Mouse (Mus musculus) forebrain, embryonic 16.5 days (tissue): ENCODE data around the gene Ppp1r37. TPM values are rescaled to one million over a fixed set of nuclear protein-coding genes. Genes with fewer than 3 reads are reported as not detected.
"Not testable (repeated sequence)": the region's sequence is repeated elsewhere in the genome, so short reads cannot be mapped to it uniquely, and the experiment has no call there.

ENCODE experiments used
- ATAC-seq: fragments of 200-750 bp; cut with Nextera tagmentation; 2 replicates; pipeline ENCODE4 v1.8.0; 2017; ENCODE audit warnings: mild to moderate bottlenecking, moderate library complexity
- H3K27ac ChIP-seq: fragments of 300-500 bp; sonication (generic); 2 replicates; pipeline ENCODE4 v1.5.1; 2014; ENCODE audit warnings: low read length, control low read depth
- H3K27me3 ChIP-seq: fragments of 300-500 bp; sonication (generic); replicated peaks from 2 replicates; pipeline ENCODE4 v1.6.1; 2014; ENCODE audit warnings: low read length; ENCODE audit not compliant: control insufficient read depth, insufficient read depth
- H3K36me3 ChIP-seq: fragments of 300-500 bp; sonication (generic); 2 replicates; pipeline ENCODE4 v1.6.1; 2014; ENCODE audit not compliant: control insufficient read depth, insufficient read depth
- H3K4me1 ChIP-seq: fragments of 300-500 bp; sonication (generic); replicated peaks from 2 replicates; pipeline ENCODE4 v1.6.1; 2014; ENCODE audit warnings: low read length; ENCODE audit not compliant: control insufficient read depth, insufficient read depth
- H3K4me2 ChIP-seq: fragments of 300-500 bp; sonication (generic); 2 replicates; pipeline ENCODE4 v1.6.1; 2014; ENCODE audit warnings: mild to moderate bottlenecking, low read length, control low read depth
- H3K4me3 ChIP-seq: fragments of 300-500 bp; sonication (generic); replicated peaks from 2 replicates; pipeline ENCODE4 v1.5.1; 2014; ENCODE audit warnings: mild to moderate bottlenecking, low read length, control low read depth
- H3K9ac ChIP-seq: fragments of 300-500 bp; sonication (generic); replicated peaks from 2 replicates; pipeline ENCODE4 v1.6.1; 2014; ENCODE audit warnings: low read depth, low read length, control low read depth
- H3K9me3 ChIP-seq: fragments of 300-500 bp; sonication (generic); 2 replicates; pipeline ENCODE4 v1.6.1; 2016; ENCODE audit warnings: low read length; ENCODE audit not compliant: control insufficient read depth
- WGBS: fragments of 180-500 bp; shearing (Covaris S2); extraction: QIAGEN DNeasy Blood & Tissue Kit; methylation state at CpG from one replicate; pipeline ENCODE4 v1.1.7; 2014; 5-methylcytosine and 5-hydroxymethylcytosine counted together
- polyA plus RNA-seq: library from polyadenylated mRNA; unstranded; fragments of >200 nt; fragmentation: Nextera tagmentation; extraction: Ambion mirVana; gene quantifications from 2 replicates; pipeline ENCODE4 v1.2.1, GENCODE M21; 2015

The Ppp1r37 gene
- polyA plus RNA-seq, 1 experiment from 2014 or later = 38.8 TPM

- H3K36me3 ChIP-seq = no peaks in the 10 kb centered on the region; the same call in 1 of the 2 replicates
- no peak overlapping the region for H3K4me3 ChIP-seq
- no peak overlapping the region for H3K27ac ChIP-seq
- H3K9me3 ChIP-seq = no peaks in the 10 kb centered on the region
- H3K4me2 ChIP-seq = no peak overlapping the region
- 51% methylated on average over 2 of the region's 2 CpGs for WGBS
- no peak for ATAC-seq
- H3K4me1 ChIP-seq = peaks cover 23% of the 10 kb centered on the region
- no peak overlapping the region for H3K9ac ChIP-seq
- peaks cover 45% of the 10 kb centered on the region for H3K27me3 ChIP-seq
Measured at GRCm38 (mm10) chr7:19525105-19525481, 37.8 kb downstream of the Ppp1r37 start.

GRCm38 (mm10) chr7:19524420-19525104 is 38.3 kb downstream of the Ppp1r37 start:
- peak; percentile 39 for ATAC-seq
- H3K9ac ChIP-seq = peak overlapping the region; percentile 61
- H3K27ac ChIP-seq = no peak overlapping the region
- no peaks in the 10 kb centered on the region; the same call in 1 of the 2 replicates for H3K36me3 ChIP-seq
- 11% methylated on average over 24 of the region's 24 CpGs for WGBS
- no peaks in the 10 kb centered on the region for H3K9me3 ChIP-seq
- H3K4me3 ChIP-seq = peak overlapping the region; percentile 51
- H3K27me3 ChIP-seq = peaks cover 47% of the 10 kb centered on the region
- H3K4me1 ChIP-seq = peaks cover 23% of the 10 kb centered on the region
- H3K4me2 ChIP-seq = peak overlapping the region; percentile 88

- H3K9me3 ChIP-seq = no peaks in the 10 kb centered on the region
- peak overlapping the region; percentile 88 for H3K4me2 ChIP-seq
- peak overlapping the region; percentile 61 for H3K9ac ChIP-seq
- peaks cover 54% of the 10 kb centered on the region for H3K27me3 ChIP-seq
- no peaks in the 10 kb centered on the region for H3K36me3 ChIP-seq
- peak overlapping the region; percentile 51 for H3K4me3 ChIP-seq
- 2% methylated on average over 64 of the region's 64 CpGs for WGBS
- H3K27ac ChIP-seq = no peak overlapping the region
- peak; percentile 77 for ATAC-seq
- H3K4me1 ChIP-seq = peaks cover 23% of the 10 kb centered on the region
Measured at GRCm38 (mm10) chr7:19523757-19524419, 39.0 kb downstream of the Ppp1r37 start.

DNA sequence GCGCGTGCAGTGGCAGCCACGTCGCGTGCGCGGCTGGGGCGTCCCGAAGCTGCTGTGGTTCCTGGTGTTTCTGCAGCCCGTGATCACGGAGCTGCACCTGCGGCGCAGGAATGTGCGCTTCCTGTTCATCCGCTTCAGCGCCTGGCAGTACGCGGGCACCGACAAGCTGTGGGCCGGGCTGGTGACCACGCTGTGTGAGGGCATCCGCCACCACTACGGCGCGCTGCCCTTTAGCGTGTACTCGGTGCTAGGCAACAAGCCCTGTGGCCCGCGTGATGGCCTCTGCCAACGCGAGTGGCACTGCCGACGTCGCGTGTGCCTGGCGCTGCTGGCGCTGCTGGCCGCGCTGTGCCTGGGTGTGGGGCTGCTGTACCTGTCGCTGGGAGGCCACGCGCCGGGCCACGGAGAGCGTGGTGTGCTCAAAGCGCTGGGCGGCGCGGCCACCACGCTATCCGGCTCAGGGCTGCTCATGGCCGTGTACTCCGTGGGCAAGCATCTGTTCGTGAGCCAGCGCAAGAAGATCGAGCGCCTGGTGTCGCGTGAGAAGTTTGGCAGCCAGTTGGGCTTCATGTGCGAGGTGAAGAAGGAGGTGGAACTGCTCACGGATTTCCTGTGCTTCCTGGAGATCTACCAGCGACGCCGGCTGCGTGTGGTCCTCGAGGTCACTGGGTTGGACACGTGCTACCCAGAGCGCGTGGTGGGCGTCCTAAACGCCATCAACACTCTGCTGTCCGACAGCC is 39.7 kb downstream of the Ppp1r37 start:
- Histone ChIP-seq H3K4me1 (peaks cover 23% of the 10 kb centered on the region), H3K27ac (no peak overlapping the region), H3K36me3 (no peaks in the 10 kb centered on the region), H3K27me3 (peaks cover 61% of the 10 kb centered on the region), H3K4me3 (peak overlapping the region; percentile 51), H3K9me3 (no peaks in the 10 kb centered on the region), H3K9ac (peak overlapping the region; percentile 61), H3K4me2 (peak overlapping the region; percentile 88)
- 8% methylated on average over 72 of the region's 72 CpGs for WGBS
- ATAC-seq = peak; percentile 18

DNA sequence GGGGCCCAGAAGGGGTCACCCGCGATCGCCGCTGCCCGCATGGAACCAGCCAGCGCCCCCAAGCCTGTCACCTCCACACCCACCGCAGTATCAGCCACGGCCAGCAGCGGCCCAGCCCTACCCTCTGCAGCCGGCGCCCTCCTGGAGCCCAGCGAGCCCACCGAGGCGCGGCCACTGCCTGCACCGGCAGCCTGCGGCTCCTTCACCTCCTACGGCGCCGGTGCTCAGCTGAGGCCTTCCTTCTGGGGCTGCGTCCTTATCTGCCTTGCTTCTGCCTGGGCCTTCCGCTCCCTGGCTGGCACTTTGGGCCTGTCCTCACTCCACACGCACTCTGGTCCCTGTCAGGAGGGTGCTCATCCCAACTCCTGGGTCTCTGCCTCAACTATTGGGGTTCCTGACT is 42.8 kb downstream of the Ppp1r37 start:
- 0 out of 2 replicates have a peak overlapping the region, but pooled peaks have one; percentile 14 for H3K4me3 ChIP-seq
- no peak for ATAC-seq
- H3K27me3 ChIP-seq = peaks cover 56% of the 10 kb centered on the region
- peak overlapping the region; percentile 48 for H3K9ac ChIP-seq
- no peaks in the 10 kb centered on the region for H3K9me3 ChIP-seq
- no peak overlapping the region for H3K27ac ChIP-seq
- peaks cover 27% of the 10 kb centered on the region for H3K4me1 ChIP-seq
- peak overlapping the region; percentile 32 for H3K4me2 ChIP-seq
- WGBS = 6% methylated on average over 20 of the region's 23 CpGs
- H3K36me3 ChIP-seq = no peaks in the 10 kb centered on the region

GRCm38 (mm10) chr7:19517652-19518365 is 45.1 kb downstream of the Ppp1r37 start, which contains the start of gene Nkpd1:
Nkpd1 (plus strand) TSS chr7:19517838.
- WGBS = 5% methylated on average over 16 of the region's 29 CpGs
- no peaks in the 10 kb centered on the region for H3K36me3 ChIP-seq
- H3K27ac ChIP-seq = no peak within 1 kb of the TSS
- no peaks in the 10 kb centered on the region for H3K9me3 ChIP-seq
- peaks cover 42% of the 10 kb centered on the region for H3K27me3 ChIP-seq
- H3K9ac ChIP-seq = peak within 1 kb of the TSS; percentile 56
- H3K4me1 ChIP-seq = peaks cover 6% of the 10 kb centered on the region
- no peak for ATAC-seq
- peak within 1 kb of the TSS; percentile 22 for H3K4me3 ChIP-seq
- H3K4me2 ChIP-seq = peak within 1 kb of the TSS; percentile 49

GRCm38 (mm10) chr7:19512353-19512752 is 50.5 kb downstream of the Ppp1r37 start:
- no peak for ATAC-seq
- no peaks in the 10 kb centered on the region for H3K9me3 ChIP-seq
- H3K9ac ChIP-seq = no peak overlapping the region
- H3K4me2 ChIP-seq = no peak overlapping the region
- no peaks in the 10 kb centered on the region for H3K36me3 ChIP-seq
- H3K27ac ChIP-seq = no peak overlapping the region
- 77% methylated on average over 6 of the region's 6 CpGs for WGBS
- H3K27me3 ChIP-seq = no peaks in the 10 kb centered on the region; the same call in 1 of the 2 replicates
- H3K4me3 ChIP-seq = no peak overlapping the region
- peaks cover 15% of the 10 kb centered on the region for H3K4me1 ChIP-seq

GRCm38 (mm10) chr7:19511934-19512333 is 50.9 kb downstream of the Ppp1r37 start:
- WGBS = 94% methylated on average over 6 of the region's 7 CpGs
- not testable (repeated sequence) for ATAC-seq, H3K4me3 ChIP-seq, H3K27me3 ChIP-seq, H3K4me2 ChIP-seq, H3K9ac ChIP-seq, H3K9me3 ChIP-seq, H3K36me3 ChIP-seq, H3K27ac ChIP-seq
- H3K4me1 ChIP-seq = peaks cover 19% of the 10 kb centered on the region
